Mouse (Mus musculus) regulatory T cell (primary cell): ENCODE results near the gene Zfp651.

ENCODE experiments used
- in situ Hi-C: fragments of 300-600 bp; cut with MboI, MseI; formaldehyde crosslinking; loops from one replicate; pipeline ENCODE4 v1.15.1; 2025; ENCODE audit warnings: high pct_unique_total_duplicates

Gene Zfp651

DNA sequence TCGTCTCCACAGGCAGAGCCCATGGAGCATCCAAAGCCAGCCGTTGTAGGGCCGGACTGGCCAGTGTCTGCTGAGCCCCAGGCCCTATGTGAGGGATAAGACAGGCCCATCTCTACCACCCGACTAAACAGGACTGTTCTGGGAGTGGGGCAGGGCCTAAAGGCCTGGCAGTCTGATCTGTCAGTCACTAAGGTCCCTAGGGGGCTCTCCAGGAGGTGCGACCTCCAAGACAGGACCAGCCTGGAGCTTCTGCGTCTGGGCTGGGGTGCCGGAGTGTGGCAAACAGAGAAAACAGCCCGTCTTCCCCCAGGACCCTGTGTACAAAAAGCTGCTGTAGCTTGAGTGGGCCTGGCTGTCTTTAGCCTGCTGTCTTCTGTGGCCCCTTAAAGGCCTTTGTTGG lies 2.7 kb downstream of the Zfp651 start:
- in situ Hi-C loops: loop anchor here (25.0 kb wide), 1 partner anchor 1226 kb away; no protein-coding TSS in a partner anchor

DNA sequence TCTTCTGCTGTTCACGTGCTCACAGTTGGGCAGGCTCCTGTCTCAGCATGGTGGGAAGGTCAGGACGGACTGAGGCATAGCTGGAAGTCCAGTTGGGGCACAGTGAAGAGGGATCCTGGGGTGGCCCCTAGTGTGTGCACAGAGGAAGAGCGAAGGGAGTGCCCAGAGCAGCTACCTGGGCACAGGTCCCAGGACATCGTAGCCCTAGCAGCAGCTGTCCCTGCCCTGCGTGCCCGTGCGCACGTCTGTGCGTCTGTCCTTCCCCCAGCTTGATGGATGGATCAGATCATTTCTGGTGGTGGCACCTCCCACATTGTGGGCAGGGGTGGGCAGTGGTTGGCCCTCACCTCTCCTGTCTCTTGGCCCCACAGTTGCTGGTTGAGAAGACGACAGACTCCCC lies 3.1 kb downstream of the Zfp651 start:
- in situ Hi-C loops: loop anchor here (25.0 kb wide), 1 partner anchor 1225 kb away; no protein-coding TSS in a partner anchor

DNA sequence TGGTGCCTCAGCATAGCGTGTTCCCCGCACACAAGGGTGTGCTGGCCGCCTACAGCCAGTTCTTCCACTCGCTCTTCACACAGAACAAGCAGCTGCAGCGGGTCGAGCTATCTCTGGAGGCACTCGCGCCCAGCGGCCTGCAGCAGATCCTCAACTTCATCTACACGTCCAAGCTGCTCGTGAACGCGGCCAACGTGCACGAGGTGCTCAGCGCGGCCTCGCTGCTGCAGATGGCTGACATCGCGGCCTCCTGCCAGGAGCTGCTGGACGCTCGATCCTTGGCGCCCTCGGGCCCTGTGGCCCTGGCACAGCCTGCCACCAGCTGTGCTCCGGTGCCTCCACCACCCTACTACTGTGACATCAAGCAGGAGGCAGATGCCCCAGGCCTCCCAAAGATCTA lies 3.6 kb downstream of the Zfp651 start:
- in situ Hi-C loops: loop anchor here (25.0 kb wide), 1 partner anchor 1225 kb away; no protein-coding TSS in a partner anchor

DNA sequence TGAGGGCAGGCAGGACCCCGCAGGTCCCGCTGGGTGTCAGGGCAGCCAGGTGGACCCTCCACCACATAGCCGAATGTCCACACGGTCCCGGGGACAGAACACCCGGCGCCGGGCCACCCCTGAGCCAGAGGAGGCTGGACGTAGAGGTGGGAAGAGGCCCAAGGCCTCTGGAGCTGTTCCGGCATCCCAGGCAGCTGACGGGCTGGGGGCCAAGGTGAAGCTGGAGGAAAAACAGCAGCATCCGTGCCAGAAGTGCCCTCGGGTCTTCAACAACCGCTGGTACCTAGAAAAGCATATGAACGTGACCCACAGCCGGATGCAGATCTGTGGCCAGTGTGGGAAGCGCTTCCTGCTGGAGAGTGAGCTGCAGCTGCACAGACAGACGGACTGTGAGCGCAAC lies 4.6 kb downstream of the Zfp651 start:
- in situ Hi-C loops: loop anchor here (25.0 kb wide), 1 partner anchor 1224 kb away; no protein-coding TSS in a partner anchor

DNA sequence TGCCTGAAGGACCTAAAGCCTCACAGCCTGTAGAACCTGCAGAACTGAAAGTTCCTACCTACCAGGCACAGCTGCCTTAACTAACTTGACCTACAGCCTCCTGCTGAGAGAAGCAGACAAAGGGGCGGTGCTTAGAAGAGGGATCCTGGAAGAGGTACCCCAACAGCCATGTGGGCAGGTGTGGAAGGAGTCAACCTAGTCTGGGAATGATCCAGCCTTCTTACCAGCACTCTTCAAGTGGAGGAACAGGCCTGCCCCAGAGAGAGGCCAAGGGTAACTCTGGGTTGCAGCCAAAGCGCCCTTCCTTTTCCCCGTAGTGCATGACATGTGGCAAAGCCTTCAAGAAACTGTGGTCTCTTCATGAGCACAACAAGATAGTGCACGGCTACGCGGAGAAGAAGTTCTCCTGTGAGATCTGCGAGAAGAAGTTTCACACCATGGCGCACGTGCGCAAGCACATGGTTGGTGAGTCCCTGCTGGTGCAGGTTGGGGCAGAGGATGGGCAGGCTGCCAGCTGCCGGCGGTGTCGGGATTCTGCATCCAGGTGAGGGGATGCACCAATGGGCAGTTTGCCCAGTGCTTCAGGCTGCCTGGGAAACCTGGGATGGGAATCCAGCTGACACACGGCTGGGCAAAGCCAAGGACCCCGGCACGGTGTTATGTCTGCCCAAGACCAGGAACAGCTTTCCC lies 6.2 kb downstream of the Zfp651 start:
- in situ Hi-C loops: loop anchor here (25.0 kb wide), 1 partner anchor 1222 kb away; no protein-coding TSS in a partner anchor

DNA sequence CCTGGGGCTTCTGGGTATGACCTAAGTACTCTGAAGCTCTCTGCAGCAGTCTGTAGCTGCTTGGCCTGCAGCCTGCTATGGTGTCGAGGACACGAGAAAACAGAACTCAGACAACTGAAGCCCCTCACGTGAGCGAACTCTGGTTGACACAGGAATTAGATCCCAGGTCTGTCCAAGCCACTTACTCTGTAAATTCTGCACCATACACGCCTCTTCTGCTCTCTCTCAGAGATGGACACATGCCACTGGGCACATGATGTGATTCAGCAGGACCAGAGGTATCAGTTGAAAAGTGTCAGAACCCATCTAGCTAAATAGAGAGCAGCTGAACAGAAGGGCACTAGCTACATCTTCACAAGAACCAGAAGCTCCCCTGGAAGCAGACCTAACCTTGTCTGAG lies 13.3 kb downstream of the Zfp651 start:
- in situ Hi-C loops: loop anchor here (25.0 kb wide), 1 partner anchor 1215 kb away; no protein-coding TSS in a partner anchor

DNA sequence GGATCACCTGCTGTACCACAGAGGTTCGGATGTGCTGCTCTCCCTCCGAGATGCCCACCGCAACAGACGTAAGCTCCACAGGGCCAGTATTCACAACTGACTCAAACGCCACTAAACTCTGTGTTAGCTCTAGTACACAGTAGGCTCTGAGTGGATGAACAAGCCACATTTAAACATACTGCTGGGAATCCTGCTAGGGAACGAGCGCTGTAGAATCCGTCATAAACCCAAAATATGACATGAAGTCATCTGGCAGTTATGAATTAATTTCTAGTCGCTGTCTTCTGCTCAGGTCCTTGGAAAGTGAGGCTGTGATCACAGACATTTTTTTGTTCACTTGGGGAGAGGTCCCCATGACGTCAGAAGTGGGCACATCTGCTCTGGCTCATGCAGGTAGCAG lies 16.8 kb downstream of the Zfp651 start:
- in situ Hi-C loops: loop anchor here (25.0 kb wide), 1 partner anchor 289 kb away; the partner anchor contains the start of gene Cck

DNA sequence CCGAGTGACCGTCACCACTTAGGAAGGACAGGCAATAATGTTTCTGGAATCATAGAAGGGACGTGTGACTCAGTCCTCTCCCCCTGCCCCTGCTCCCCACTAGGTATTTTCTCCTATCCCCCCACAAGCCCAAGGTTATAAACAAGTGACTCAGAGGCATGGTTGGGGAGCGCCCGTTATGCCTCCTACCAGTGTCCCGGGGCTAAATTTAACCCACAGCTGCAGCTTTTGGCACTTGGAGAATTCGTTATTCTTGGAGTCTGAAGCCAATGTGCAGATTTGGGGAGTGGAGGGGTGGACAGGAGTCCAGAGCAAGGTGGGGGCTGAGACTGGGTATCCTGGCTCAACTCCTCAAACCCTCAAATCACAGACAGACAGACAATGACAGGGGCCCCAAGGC lies 17.4 kb downstream of the Zfp651 start:
- in situ Hi-C loops: loop anchor here (25.0 kb wide), 1 partner anchor 289 kb away; the partner anchor contains the start of gene Cck

DNA sequence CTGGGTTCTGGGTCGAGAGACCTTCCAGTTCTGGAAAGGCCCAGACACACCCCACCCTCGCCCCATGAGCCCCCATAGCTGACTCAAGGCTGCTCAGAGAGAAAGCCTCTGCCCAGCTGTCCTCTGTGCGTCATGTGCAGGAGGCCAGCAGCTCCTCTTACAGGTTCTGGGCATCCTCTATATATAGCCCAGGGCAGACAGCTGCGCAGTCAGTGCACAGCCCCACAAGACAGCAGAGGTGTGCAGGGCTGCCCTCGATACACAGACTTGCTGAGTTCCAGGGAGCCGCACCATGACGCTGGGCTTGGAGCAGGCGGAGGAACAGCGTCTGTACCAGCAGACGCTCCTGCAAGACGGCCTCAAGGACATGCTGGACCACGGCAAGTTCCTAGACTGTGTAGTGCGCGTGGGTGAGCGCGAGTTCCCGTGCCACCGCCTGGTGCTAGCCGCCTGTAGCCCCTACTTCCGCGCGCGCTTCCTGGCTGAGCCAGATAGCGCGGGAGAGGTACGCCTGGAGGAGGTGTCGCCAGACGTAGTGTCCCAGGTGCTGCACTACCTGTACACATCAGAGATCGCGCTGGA lies 18.4 kb downstream of the Zfp651 start, which contains the start of gene Klhl40:
Gene Klhl40, plus strand, starts transcription at position 124 of the 582 bp plus-strand sequence.
- in situ Hi-C loops: loop anchor here (25.0 kb wide), 1 partner anchor 290 kb away; the partner anchor contains the start of gene Cck

DNA sequence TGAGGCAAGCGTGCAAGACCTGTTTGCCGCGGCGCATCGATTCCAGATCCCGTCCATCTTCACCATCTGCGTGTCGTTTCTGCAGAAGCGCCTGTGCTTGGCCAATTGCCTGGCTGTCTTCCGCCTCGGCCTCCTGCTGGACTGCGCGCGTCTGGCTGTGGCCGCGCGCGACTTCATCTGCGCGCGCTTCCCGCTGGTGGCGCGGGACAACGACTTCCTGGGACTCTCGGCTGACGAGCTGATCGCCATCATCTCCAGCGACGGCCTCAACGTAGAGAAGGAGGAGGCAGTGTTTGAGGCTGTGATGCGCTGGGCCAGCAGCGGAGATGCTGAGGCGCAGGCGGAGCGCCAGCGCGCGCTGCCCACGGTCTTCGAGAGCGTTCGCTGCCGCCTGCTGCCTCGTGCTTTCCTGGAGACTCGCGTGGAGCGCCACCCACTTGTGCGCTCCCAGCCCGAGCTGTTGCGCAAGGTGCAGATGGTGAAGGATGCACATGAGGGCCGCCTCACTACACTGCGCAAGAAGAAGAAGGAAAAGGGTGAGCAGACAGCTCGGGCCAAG lies 19.0 kb downstream of the Zfp651 start:
- in situ Hi-C loops: loop anchor here (25.0 kb wide), 1 partner anchor 291 kb away; the partner anchor contains the start of gene Cck

DNA sequence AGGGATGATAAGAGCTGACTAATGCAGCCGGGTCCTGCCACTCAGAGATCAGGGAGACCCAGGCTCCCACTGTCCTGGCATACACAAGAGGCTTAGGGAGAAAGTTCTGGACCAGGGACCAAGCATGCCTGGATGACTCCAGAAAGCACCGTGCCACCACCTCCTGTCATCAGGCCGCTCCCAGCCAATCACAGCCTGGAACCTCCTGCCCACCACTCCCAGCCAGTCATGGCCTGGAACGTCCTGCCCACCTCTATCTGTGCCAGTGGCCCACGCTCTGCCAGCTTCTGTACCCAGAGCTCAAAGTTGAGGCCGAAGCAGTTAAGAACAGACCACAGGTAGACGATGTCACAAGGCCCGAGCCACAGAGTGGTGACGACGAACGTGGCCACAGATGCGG lies 25.7 kb downstream of the Zfp651 start:
- in situ Hi-C loops: loop anchor here (10.0 to 25.0 kb wide), 2 partner anchors 298 to 620 kb away; partner anchors contain the start of gene Cck

DNA sequence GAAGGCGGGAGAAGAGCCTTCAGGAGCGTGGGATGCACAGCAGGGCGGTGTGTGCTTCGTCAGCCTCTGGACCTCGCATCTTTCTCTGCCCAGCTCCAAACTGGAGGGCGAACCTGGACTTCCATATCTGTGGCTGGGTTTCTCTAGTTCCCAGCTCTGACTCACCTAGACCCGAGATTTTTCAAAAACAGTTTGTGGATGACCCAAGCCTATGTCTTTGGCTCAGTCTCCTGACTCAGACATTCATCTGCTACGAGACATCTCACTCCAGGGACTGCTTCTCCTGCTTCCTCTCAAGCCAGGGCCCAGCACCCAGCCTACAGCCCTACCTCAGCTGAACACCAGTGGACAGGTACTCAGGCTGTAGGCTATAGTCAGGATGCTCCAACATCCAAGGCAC lies 26.1 kb downstream of the Zfp651 start:
- in situ Hi-C loops: loop anchor here (10.0 to 25.0 kb wide), 2 partner anchors 298 to 620 kb away; partner anchors contain the start of gene Cck

DNA sequence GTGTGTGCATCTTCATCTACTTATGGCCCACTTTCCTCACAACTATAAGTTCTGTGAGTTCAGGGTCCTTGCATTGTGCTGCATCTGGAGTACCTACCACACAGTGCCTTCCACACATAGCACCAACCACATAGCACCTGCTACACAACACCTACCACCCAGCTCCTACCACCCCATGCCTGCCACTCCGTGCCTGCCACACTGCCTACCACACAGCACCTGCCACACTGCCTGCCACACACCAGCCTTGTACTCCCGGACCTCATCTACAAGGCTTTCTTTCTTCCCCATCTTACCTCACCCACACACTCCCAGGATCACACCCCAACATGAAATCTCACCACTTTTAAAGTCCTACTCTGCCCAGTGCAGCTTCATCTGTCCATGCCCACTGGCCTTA lies 27.2 kb downstream of the Zfp651 start:
- in situ Hi-C loops: loop anchor here (10.0 to 25.0 kb wide), 2 partner anchors 299 to 622 kb away; partner anchors contain the start of gene Cck

DNA sequence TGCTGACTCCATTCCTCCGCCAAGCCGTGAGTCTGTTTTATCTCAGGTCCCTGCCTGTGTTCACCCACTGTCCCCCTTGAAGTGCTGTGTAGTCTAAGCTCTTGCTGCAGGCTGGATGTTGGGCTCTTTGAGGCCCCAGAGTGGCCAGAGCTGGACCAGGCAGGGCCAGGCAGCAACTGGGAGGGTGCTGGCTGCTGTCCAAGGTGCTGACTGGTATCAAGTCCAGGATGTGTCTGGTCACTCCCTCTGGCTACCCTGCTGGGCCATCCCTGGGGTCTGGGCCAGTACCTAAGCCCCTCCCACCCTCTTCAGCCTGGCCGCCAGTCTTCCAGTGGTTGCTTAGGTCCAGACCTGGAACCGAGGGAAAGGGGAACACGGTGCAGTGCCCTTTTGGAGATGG lies 32.1 kb downstream of the Zfp651 start:
- in situ Hi-C loops: loop anchor here (25.0 kb wide), 1 partner anchor 304 kb away; the partner anchor contains the start of gene Cck

DNA sequence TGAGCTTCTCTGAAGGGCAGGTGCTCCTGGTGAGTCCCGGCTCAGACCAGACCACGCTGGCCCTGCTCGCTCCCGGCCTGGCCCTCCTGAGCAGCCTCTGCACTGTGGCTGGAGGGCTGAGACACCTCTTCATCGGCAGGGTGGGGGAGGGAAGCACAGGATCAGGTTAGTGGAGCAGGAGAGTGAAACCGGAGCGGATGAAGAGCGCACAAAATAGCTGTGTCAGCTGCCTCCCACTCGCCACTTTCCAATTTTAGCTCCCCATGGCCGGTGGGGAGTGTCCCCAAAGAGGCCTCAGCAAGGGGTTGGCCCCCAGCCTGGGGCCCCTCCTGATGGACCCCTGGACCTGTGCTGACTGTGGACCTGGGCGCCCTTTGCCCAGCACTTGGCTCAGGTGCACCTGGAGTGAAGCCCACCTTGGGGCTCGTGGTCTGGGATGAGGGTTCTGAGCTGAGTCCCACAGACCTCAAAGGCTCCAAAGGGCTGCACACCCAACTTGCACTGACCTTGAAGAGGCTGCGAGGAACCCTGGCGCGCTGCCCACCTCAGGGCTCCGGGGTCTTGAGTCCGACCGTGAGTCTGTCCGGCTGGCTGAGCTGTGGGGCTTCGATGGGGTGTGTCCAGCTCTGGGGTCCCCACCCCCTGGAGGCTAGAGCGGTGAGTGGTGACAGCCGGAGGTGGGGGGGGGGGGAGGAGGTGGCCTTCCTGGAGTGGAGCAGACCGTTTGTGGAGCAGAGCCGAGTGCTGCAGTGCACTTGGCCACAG lies 32.8 kb downstream of the Zfp651 start, which contains the start of gene Hhatl:
Gene Hhatl, minus strand, starts transcription at position 751 of the 765 bp plus-strand sequence.
- in situ Hi-C loops: loop anchor here (25.0 kb wide), 1 partner anchor 305 kb away; the partner anchor contains the start of gene Cck

DNA sequence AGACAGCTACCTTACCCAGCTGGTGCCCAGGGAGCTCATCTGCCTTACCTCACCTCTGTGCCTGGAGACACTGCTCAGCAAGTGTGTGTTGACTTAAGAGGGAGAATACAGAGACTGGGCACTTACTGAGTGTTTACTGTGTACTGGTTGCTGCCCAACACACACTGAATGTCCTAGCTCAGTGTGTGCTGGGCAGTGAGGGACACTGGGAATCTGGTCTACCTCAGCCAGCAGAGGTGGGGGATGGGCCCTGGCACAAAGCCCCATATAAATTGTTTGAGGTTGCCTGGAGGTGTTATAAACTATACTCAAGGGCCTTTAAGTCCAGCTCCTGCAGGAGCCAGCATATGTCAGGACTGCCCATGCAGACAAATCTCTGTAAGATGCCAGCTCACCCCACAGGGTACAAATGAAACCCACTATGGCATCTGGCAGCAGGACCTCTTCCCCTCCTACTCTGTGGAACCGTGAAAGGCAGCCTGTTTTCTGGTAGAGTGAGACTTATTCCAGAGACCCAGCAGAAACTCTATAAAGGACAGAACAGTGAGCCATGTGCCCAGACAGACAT lies 35.9 kb downstream of the Zfp651 start:
- in situ Hi-C loops: loop anchor here (25.0 kb wide), 1 partner anchor 308 kb away; the partner anchor contains the start of gene Cck

DNA sequence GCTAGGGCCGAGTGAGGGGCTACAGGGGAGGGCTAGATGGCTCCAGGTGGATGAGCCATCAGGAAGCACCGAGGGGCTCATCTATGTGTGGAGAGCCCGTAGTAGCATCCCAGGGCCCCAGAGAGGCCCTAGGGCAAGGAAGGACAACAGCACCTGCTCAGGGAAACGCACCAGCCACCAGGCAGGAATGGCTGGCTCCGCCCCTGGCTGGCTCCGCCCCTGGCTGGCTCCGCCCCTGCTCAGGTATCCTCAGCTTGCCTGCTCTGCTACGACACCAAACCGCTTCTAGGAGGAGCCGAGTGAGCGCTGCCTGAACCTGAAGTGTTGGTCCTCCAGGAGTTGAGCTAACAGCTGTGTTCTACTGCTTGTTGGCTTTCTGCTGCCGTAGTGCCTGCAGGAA lies 38.6 kb downstream of the Zfp651 start:
- in situ Hi-C loops: loop anchor here (25.0 kb wide), 1 partner anchor 310 kb away; the partner anchor contains the start of gene Cck

DNA sequence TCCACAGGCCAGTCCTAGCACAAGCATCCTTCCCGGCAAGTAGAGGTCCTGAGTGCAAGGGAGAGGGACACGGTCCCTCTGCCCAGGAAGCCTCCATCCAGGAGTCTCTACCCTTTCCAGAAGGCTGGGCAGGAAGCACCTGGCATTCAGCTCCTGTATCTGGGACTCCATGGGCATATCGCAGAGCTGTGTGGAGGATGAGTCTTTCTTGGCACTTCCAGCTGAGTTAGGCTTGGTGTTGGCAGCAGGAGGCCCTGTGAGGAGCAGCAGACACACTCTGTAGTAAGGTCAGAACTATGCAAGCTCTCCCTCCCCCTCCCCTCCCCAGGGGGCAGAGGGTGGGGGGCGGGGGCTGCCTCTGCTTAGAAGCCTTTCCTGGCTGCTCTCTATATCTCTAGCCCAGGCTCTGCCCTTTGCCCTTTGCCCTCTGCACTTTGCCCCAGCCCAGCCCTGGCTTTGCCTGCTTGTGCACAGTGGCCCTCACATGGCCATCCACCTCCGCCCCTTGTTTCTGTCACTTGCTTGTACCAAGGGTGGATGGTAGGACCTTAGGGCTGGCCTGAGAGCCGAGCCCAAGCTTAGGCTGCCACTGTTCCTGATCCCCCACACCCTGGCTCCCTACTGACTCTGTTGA lies 39.9 kb downstream of the Zfp651 start:
- in situ Hi-C loops: loop anchor here (25.0 kb wide), 1 partner anchor 312 kb away; the partner anchor contains the start of gene Cck

DNA sequence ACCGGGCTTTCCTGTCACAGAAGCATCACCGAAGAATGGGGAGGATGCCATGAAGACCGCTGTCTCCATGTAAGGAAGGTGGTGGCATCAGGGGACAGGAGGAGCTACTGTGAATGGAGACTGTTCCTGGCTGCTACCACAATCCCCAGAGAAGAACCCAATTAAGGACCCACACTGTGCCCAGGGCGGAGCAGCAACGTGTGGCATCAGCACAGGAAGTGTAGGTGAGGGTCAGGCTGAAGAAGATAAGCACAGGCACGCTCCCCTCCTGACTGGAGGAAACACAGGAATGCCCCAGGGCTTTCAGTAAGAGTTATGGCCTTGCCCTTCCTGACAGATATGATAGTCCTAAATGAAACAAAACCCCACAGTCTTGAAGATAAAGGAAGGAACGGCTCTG lies 43.6 kb downstream of the Zfp651 start:
- in situ Hi-C loops: no loop called here

DNA sequence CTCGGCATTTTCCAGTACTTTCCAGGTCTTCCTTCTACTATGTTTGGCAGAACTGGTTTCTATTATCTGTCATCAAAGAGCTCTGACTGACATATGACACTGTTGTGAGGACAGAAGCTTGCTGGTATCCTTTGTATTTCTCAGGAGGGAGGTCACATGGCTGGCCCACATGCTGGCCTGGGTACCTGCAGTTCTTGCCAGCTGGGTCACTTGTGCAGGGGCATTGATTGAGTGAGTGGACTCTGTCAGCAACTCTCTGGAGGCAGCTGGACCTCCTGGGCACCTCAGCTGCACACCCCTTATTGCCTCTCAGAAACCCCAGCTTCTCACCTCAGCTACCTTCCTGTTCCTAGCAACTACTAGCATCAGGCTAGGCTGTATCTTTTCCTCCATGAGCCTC lies 48.4 kb downstream of the Zfp651 start:
- in situ Hi-C loops: no loop called here
